Mouse (Mus musculus): ENCODE data around the gene Polr3h.

DNA sequence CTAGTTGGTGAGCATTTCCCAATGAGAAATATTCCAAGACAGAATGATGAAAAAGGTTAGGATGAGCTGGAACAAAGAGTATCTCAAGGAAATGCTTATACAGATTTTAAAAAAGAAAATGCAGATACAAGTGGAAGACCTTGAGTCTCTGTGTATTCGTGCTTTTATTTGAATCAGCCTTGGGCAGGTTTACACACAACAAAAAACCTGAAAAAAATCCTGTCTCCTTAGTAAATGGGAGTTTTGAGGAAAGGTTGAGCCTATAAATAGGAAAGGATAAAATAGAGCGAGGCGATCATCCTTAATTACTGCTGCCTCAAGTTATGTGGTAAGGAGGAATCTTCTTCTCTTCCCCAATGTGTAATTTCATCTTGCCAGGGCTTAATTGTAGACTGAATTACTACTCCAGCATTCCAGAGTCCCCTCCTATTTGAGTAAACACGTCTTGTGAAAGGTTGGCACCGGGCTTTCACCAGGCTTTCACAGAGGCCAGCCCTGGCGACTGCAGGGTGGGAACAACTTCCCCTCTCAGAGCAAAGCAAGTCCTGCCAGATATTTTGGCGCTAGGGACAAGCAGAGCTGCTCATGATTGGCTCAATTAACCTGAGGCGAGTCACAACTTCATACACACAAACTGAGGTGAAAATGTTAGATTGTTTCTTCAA is 65.4 kb downstream of the Polr3h start:
- no peak for TF ChIP-seq CTCF (IDR thresholded peaks at IDR 0.05; ENCODE audit: low read depth)
- TF ChIP-seq EP300 (IDR thresholded peaks at IDR 0.05; ENCODE audit: low read depth) = no peak
